Mouse (Mus musculus): ENCODE measurements around the gene Akr1e1. TPM values are rescaled to one million over a fixed set of nuclear protein-coding genes. Genes with fewer than 3 reads are reported as not detected.

The Akr1e1 gene
- total and polyA plus RNA-seq, 2 experiments from 2014 or later, result 26.9 to 39.2 TPM

DNA sequence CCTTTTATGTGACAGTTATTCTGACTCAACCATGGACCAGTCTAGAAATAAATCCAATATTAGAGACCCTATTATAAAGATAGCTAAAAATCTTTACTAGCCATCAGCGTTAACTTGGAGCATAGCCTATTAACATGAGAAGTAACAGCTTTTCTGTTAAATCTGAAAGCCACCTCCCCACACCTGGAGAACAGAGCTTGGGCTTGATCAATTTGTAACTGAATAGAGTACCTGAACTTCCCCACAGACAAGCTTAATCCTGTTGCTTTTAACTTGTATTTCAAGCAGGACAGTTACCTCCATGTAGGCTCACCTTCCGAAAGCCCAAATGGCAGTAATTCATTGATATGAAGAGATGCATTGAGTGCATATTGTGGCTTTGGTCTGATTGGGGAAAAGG lies 43.0 kb downstream of the Akr1e1 start:
- Histone ChIP-seq H3K27ac (ENCODE audit: low read depth) (no peak overlapping the region), H3K9me3 (replicated peaks; ENCODE audit: control insufficient read depth, low read length) (no peaks in the 10 kb centered on the region), H3K4me2 (ENCODE audit: low read depth, low read length) (no peak overlapping the region), H3K9ac (replicated peaks; ENCODE audit: low read depth, low read length) (no peak overlapping the region), H3K4me1 (ENCODE audit: control insufficient read depth, insufficient read depth) (no peaks in the 10 kb centered on the region), H3K27me3 (ENCODE audit: control insufficient read depth, insufficient read depth, low read length) (no peaks in the 10 kb centered on the region), H3K36me3 (replicated peaks; ENCODE audit: control insufficient read depth, insufficient read depth, low read length) (no peaks in the 10 kb centered on the region), H3K4me3 (ENCODE audit: low read depth, low read length) (no peak overlapping the region)
- ATAC-seq (ENCODE audit: insufficient read depth, low read depth) (no peak), DNase-seq (ENCODE audit: low spot score) (no peak)
- 70% methylated on average over 2 of the region's 2 CpGs for WGBS
- TF ChIP-seq CTCF (IDR thresholded peaks at IDR 0.05; ENCODE audit: low read depth) (no peak), EP300 (IDR thresholded peaks at IDR 0.05; ENCODE audit: low read depth) (no peak)

DNA sequence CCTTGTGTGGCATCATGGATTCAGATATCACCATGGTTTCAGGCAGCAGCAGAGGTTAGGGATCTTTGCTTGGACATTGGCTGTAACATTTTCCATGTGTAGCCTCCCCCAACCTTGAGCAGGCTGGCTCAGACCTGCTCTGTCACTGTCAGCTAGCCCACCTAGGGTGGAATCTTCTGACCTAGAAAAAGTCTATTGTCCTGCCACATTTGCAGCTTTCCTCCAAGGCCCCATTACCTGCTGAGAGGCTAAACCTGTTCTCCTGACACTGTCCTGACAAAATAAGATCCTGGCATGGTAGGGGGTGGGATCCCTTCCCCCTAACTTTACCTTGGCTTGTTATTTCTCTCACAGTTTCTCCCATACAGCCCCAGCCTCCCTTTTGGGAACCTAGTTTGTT lies 48.5 kb downstream of the Akr1e1 start:
- Histone ChIP-seq H3K4me3 (ENCODE audit: low read depth, low read length) (no peak overlapping the region), H3K9me3 (replicated peaks; ENCODE audit: control insufficient read depth, low read length) (no peaks in the 10 kb centered on the region), H3K36me3 (replicated peaks; ENCODE audit: control insufficient read depth, insufficient read depth, low read length) (no peaks in the 10 kb centered on the region), H3K4me1 (ENCODE audit: control insufficient read depth, insufficient read depth) (no peaks in the 10 kb centered on the region), H3K4me2 (ENCODE audit: low read depth, low read length) (no peak overlapping the region), H3K27me3 (ENCODE audit: control insufficient read depth, insufficient read depth, low read length) (no peaks in the 10 kb centered on the region), H3K9ac (replicated peaks; ENCODE audit: low read depth, low read length) (no peak overlapping the region), H3K27ac (ENCODE audit: low read depth) (no peak overlapping the region)
- ATAC-seq (ENCODE audit: insufficient read depth, low read depth) (no peak), DNase-seq (ENCODE audit: low spot score) (no peak)
- TF ChIP-seq EP300 (IDR thresholded peaks at IDR 0.05; ENCODE audit: low read depth) (no peak), CTCF (IDR thresholded peaks at IDR 0.05; ENCODE audit: low read depth) (no peak)

GRCm38 (mm10) chr13:4559143-4559542 lies 49.8 kb downstream of the Akr1e1 start:
- Histone ChIP-seq H3K27ac (ENCODE audit: low read depth) (no peak overlapping the region), H3K4me3 (ENCODE audit: low read depth, low read length) (no peak overlapping the region), H3K9ac (replicated peaks; ENCODE audit: low read depth, low read length) (no peak overlapping the region), H3K9me3 (replicated peaks; ENCODE audit: control insufficient read depth, low read length) (no peaks in the 10 kb centered on the region), H3K4me1 (ENCODE audit: control insufficient read depth, insufficient read depth) (no peaks in the 10 kb centered on the region), H3K36me3 (replicated peaks; ENCODE audit: control insufficient read depth, insufficient read depth, low read length) (no peaks in the 10 kb centered on the region), H3K4me2 (ENCODE audit: low read depth, low read length) (no peak overlapping the region), H3K27me3 (ENCODE audit: control insufficient read depth, insufficient read depth, low read length) (no peaks in the 10 kb centered on the region)
- DNase-seq (ENCODE audit: low spot score) (no peak), ATAC-seq (ENCODE audit: insufficient read depth, low read depth) (no peak)
- 46% methylated on average over 1 of the region's 1 CpGs for WGBS
- TF ChIP-seq EP300 (IDR thresholded peaks at IDR 0.05; ENCODE audit: low read depth) (no peak), CTCF (IDR thresholded peaks at IDR 0.05; ENCODE audit: low read depth) (no peak)

Other genes with a start within 250 kb of the Akr1e1 start
- gene Akr1c6, start 174.9 kb downstream of the Akr1e1 start, total RNA-seq (2014; rRNA removed; ENCODE audit: low replicate concordance), result not detected in 2 replicates
- not detected in 2 replicates for gene Akr1c6, start 174.9 kb downstream of the Akr1e1 start, polyA plus RNA-seq (2015; fragmentation: Nextera tagmentation; extraction: Ambion mirVana)
- gene Akr1c20, start 85.8 kb downstream of the Akr1e1 start, total RNA-seq (2014; rRNA removed; ENCODE audit: low replicate concordance), result not detected in 2 replicates
- gene Akr1c20, start 85.8 kb downstream of the Akr1e1 start, polyA plus RNA-seq (2015; fragmentation: Nextera tagmentation; extraction: Ambion mirVana), result not detected in 2 replicates
- not detected in 2 replicates for gene Akr1c21, start 35.1 kb downstream of the Akr1e1 start, total RNA-seq (2014; rRNA removed; ENCODE audit: low replicate concordance)
- not detected in 2 replicates for gene Akr1c21, start 35.1 kb downstream of the Akr1e1 start, polyA plus RNA-seq (2015; fragmentation: Nextera tagmentation; extraction: Ambion mirVana)

Data from heart, postnatal 0 days (tissue).